Mouse (Mus musculus): Measurements from ENCODE around the gene Wsb1. TPM values are rescaled to one million over a fixed set of nuclear protein-coding genes. Genes with fewer than 3 reads are reported as not detected.
"Not testable (repeated sequence)": the region's sequence is repeated elsewhere in the genome, so short reads cannot be mapped to it uniquely, and the experiment has no call there.

Wsb1 gene
- total RNA-seq, 2 experiments from 2014 or later = 7.2 to 14.3 TPM

- no peak for DNase-seq
- intact Hi-C loops (cut with DNase I) = no loop called here
- Histone ChIP-seq H3K27ac (no peak overlapping the region), H3K4me3 (no peak overlapping the region)
- no peak for TF ChIP-seq CTCF (IDR thresholded peaks at IDR 0.05)
These were observed 34.6 kb upstream of the Wsb1 start for GRCm38 (mm10) chr11:79288913-79289640.

DNA sequence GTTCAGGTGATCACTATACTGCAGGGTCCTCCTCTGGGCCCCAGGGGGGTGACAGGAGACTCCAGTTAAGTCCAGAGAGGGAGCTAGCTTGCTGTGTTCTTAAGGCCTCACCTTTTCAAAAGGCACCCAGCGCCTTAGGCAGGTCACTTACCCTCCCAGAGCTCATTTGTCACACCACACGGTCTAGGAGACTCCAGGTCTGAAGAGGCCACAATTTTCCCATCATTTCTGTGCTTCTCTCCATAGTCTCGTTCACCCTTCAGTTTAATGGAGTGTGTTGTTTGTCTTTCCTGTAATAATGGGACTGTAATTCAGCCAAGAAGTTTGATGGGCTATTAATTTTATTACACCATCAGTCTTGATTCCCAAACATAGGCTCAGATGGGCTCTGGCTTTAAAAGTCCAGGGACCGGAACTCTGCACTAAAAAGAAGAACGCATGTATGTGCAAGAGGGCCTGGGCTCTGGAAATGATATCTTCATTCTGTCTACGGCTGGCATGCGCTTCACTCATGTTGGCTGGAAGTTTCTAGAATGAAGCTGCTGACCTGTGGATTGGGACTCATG, 33.9 kb upstream of the Wsb1 start:
- no peak for TF ChIP-seq CTCF (IDR thresholded peaks at IDR 0.05)
- DNase-seq = no peak
- Histone ChIP-seq H3K27ac (no peak overlapping the region; the same call in 1 of the 2 replicates), H3K4me3 (no peak overlapping the region)
- intact Hi-C loops (cut with DNase I) = no loop called here

DNA sequence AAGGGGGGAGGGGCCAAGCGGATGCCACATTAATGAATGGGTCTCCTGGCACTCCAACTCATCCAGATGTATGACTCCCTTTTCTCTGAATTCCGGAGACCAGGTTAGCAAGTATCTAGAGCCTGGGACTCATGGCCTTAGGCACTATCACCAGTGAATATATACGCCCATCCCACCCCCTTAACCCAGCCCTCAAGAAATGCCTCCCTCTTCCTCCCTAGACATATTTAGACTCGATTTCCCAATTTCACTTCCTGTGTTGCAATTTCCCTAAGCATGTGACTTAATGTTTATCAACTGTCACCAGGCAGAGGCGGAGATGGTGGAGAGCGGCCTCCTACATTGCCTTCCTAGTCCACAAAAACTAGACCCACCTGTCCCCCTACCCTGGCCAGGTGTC, 33.0 kb upstream of the Wsb1 start:
- H3K27ac ChIP-seq = peak overlapping the region; percentile 24
- intact Hi-C loops (cut with DNase I) = no loop called here
- TF ChIP-seq CTCF (IDR thresholded peaks at IDR 0.05) = no peak
- DNase-seq = no peak
- no peak overlapping the region for H3K4me3 ChIP-seq

GRCm38 (mm10) chr11:79286305-79286799, 31.9 kb upstream of the Wsb1 start:
- no peak for DNase-seq
- intact Hi-C loops (cut with DNase I) = no loop called here
- Histone ChIP-seq H3K27ac (peak overlapping the region; percentile 51), H3K4me3 (no peak overlapping the region)
- TF ChIP-seq CTCF (IDR thresholded peaks at IDR 0.05) = no peak

GRCm38 (mm10) chr11:79283350-79284030, 29.0 kb upstream of the Wsb1 start:
- intact Hi-C loops (cut with DNase I) = no loop called here
- Histone ChIP-seq H3K27ac (no peak overlapping the region), H3K4me3 (no peak overlapping the region)
- DNase-seq = no peak
- no peak for TF ChIP-seq CTCF (IDR thresholded peaks at IDR 0.05)

DNA sequence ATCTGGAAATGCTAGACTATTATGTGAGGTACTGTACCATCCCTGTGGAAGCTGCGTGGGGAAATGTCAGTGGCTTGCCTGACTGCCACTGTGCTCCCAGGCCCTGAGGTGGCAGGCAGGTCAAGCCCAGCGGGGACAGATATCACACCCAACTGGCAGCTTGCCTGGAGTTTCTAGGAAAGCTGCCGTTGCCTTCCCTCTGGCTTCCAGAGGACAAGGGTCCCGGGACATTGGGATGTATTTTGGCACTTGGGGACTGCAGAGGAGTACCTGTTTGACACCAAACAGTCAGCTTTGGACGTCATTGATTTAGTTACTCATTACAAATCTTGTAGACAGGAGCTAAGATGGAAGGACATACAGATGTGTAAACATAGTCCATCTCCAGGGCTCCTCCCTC, 26.9 kb upstream of the Wsb1 start:
- Histone ChIP-seq H3K27ac (no peak overlapping the region), H3K4me3 (no peak overlapping the region)
- TF ChIP-seq CTCF (IDR thresholded peaks at IDR 0.05) = no peak
- peak; percentile 70 for DNase-seq
- intact Hi-C loops (cut with DNase I) = no loop called here

GRCm38 (mm10) chr11:79279732-79280405, 25.4 kb upstream of the Wsb1 start:
- no peak for TF ChIP-seq CTCF (IDR thresholded peaks at IDR 0.05)
- no peak for DNase-seq
- H3K27ac ChIP-seq = 0 out of 2 replicates have a peak overlapping the region, but pooled peaks have one; percentile 38
- H3K4me3 ChIP-seq = no peak overlapping the region
- intact Hi-C loops (cut with DNase I) = no loop called here

DNA sequence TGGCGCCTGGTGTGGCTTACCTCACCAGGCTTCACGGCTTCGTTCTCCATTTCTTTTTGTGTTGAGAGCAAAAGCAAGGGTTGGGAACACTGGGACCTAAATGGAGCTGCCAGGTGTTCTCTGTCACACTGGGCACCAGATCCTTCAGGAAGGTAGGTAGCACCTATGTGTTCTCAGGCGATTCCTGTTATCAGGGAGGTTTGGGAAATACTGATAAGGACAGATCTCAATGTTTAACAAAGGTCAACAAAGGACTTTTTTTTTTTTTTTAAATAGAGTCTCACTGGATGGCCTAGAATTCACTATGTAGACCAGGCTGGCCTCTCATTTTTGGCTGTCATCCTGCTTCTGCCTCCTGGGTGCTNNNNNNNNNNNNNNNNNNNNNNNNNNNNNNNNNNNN, 19.3 kb upstream of the Wsb1 start:
- Histone ChIP-seq H3K27ac (no peak overlapping the region), H3K4me3 (no peak overlapping the region)
- no peak for DNase-seq
- TF ChIP-seq CTCF (IDR thresholded peaks at IDR 0.05) = no peak
- intact Hi-C loops (cut with DNase I) = no loop called here

DNA sequence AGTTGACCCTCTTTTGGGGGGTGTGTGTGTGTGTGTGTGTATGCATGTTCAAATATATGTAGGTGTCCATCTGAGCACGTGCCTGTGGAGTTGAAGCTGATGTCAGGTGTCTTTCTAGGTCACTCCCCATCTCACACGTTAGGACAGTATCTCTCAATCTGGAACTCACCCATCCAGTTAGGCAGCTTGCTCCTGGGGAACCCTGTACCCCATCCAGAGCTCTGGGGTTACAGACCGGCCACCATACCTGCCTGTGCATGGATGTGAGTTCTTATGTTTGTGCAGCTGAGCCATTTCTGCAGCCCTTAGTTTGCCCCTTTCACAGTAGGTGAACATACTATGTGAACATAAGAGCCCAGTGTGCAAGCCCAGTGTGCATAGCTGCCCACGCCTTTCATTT, 18.6 kb upstream of the Wsb1 start:
- intact Hi-C loops (cut with DNase I) = no loop called here

GRCm38 (mm10) chr11:79267171-79267570, 12.7 kb upstream of the Wsb1 start:
- peak; percentile 41 for DNase-seq
- TF ChIP-seq CTCF (IDR thresholded peaks at IDR 0.05) = no peak
- Histone ChIP-seq H3K27ac (peak overlapping the region; percentile 63), H3K4me3 (no peak overlapping the region)
- intact Hi-C loops (cut with DNase I) = no loop called here

More for the DNA sequence above, 18.6 kb upstream of the Wsb1 start:
- Histone ChIP-seq H3K4me3 (no peak overlapping the region), H3K27ac (no peak overlapping the region)
- no peak for DNase-seq
- TF ChIP-seq CTCF (IDR thresholded peaks at IDR 0.05) = no peak

- Histone ChIP-seq H3K27ac (no peak overlapping the region), H3K4me3 (no peak overlapping the region)
- no peak for TF ChIP-seq CTCF (IDR thresholded peaks at IDR 0.05)
- DNase-seq = no peak
- intact Hi-C loops (cut with DNase I) = no loop called here
These were observed 9.9 kb upstream of the Wsb1 start for GRCm38 (mm10) chr11:79264376-79264775.

GRCm38 (mm10) chr11:79260126-79260525, 5.7 kb upstream of the Wsb1 start:
- DNase-seq; H3K4me3 ChIP-seq; intact Hi-C loops (cut with DNase I): not testable (repeated sequence)
- H3K27ac ChIP-seq = peak overlapping the region; percentile 84

GRCm38 (mm10) chr11:79258738-79259137, 4.3 kb upstream of the Wsb1 start:
- peak; percentile 84 for DNase-seq
- Histone ChIP-seq H3K27ac (peak overlapping the region; percentile 84), H3K4me3 (peak overlapping the region; percentile 49)
- intact Hi-C loops (cut with DNase I) = no loop called here
- TF ChIP-seq CTCF (IDR thresholded peaks at IDR 0.05) = peak; percentile 19; the same call in 1 of the 2 replicates
